Mouse (Mus musculus): ENCODE data around the gene Tmem236.

Gene Tmem236

GRCm38 (mm10) chr2:14249839-14250564 is 75.7 kb downstream of the Tmem236 start:
- DNase-seq (ENCODE audit: low spot score), result no peak

DNA sequence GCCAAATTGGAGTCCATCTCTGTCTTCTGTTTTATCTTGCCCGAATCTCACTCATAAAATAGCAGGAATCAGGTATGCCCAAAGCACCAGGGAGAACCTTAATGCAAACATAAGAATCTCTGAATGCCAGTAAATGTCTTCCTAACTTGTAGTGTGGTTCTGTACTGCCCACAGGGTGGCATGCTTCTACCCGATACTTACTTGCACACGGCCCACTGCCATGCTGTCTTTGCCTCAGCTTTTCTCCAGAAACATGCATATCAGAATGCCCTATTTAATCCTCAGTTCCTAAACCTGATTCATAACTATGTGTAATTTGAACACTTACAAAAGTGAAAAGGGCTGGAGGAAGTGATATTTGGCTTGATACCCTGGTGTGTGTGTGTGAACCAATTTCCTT is 77.6 kb downstream of the Tmem236 start:
- DNase-seq (ENCODE audit: low spot score), result no peak

DNA sequence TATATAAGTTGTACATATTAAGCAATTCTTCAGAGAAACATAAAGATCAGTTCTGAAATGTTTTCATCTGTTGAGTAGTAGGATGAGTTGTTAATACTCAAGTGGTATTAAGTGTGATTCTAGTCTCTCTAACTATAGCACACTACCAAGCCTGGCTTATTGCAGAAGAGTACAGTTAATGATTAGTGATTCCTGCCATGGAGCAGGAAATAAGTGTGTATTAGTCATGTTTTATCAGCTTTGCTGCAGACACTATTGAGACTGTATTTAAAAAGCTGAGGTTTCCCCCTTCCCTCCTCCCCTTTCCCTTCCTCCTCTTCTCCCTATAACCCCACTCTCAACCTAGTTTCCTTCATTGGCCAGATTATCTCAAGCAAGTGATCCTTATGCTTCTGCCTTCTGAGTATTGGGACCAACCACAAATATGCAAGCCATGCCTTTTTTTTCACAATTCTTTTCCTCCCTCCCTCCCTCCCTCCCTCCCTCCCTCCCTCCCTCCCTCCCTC is 84.1 kb downstream of the Tmem236 start:
- DNase-seq (ENCODE audit: low spot score), result no peak

GRCm38 (mm10) chr2:14262090-14262489 is 87.8 kb downstream of the Tmem236 start:
- DNase-seq (ENCODE audit: low spot score), result no peak

GRCm38 (mm10) chr2:14269160-14269559 is 94.8 kb downstream of the Tmem236 start:
- no peak for DNase-seq (ENCODE audit: low spot score)

Data from urinary bladder, postnatal 14 days (tissue).